ENCODE assay signal across 10 mouse cellular contexts in the genomic region with DNA sequence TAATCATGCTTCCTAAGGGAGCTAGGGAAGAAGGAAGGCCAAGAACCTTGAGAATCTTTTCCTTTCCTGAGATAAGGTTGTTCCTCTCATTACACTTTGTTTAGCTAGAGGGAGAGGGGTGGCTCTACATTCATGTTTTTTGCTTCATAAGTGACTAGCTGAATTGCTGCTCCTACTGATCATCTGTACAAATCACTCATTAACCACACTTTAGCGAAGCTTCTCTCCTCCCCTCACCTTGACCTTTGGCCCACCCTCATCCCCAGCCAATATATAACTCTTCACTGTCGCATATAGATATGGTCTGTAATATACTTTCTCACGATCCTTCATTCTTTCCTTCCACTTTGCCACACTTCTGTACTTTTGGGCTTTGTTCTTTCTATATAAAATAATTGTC.
"Had no signal": no experiment of that assay in that cellular context is flagged by ENCODE, and none has a peak within 500 bp of the region (broad histone marks: within the 10 kb centered on the region; RNA-seq: fewer than 3 reads in every experiment).

No protein-coding gene starts in this region.

- H3K9ac ChIP-seq: kidney, embryonic 15.5 days; liver, embryonic 13.5 days; lung, embryonic 14.5 days had no signal

- H3K9me3 ChIP-seq: kidney, embryonic 15.5 days; liver, embryonic 13.5 days had no signal

- H3K4me2 ChIP-seq: kidney, embryonic 15.5 days; liver, embryonic 13.5 days; lung, embryonic 14.5 days had no signal

- DNase-seq: kidney, postnatal 10 days; layer of hippocampus, postnatal 36 days; liver, embryonic 13.5 days; lung, embryonic 14.5 days; thymus, adult 18-20 months; thymus, postnatal 36 days had no signal

- H3K36me3 ChIP-seq: kidney, embryonic 15.5 days; liver, embryonic 13.5 days had no signal

- H3K4me1 ChIP-seq: kidney, embryonic 15.5 days; liver, embryonic 13.5 days had no signal

- H3K27ac ChIP-seq: kidney, embryonic 15.5 days; left cerebral cortex, adult 2 months; liver, embryonic 13.5 days; macrophage had no signal

- H3K27me3 ChIP-seq: kidney, embryonic 15.5 days; liver, embryonic 13.5 days had no signal

- ATAC-seq: lung, postnatal 0 days had no signal

- H3K4me3 ChIP-seq: kidney, embryonic 15.5 days; left cerebral cortex, adult 2 months; liver, embryonic 13.5 days had no signal
